Mouse (Mus musculus) lung, adult 2 months (tissue): ENCODE measurements around the gene Appl1.

ENCODE experiments used
- CTCF ChIP-seq: fragments of 200-500 bp; IDR thresholded peaks from 2 replicates; pipeline ENCODE4 v1.5.1; 2011; ENCODE audit warnings: mild to moderate bottlenecking, low read length, control low read depth; ENCODE audit not compliant: insufficient read depth
- POLR2A ChIP-seq: fragments of 200-500 bp; IDR thresholded peaks from 2 replicates; pipeline ENCODE4 v1.6.1; 2011; ENCODE audit warnings: low read depth, mild to moderate bottlenecking, control low read depth, low read length, borderline replicate concordance; ENCODE audit errors: extremely low read depth

GRCm38 (mm10) chr14:26988694-26989093, 17.7 kb upstream of the Appl1 start:
- TF ChIP-seq POLR2A (no peak), CTCF (peak; percentile 21; the same call in 1 of the 2 replicates)
